Mouse (Mus musculus) megakaryocyte, embryonic 14.5 days (primary cell): ENCODE data around the gene Slc22a4. TPM values are rescaled to one million over a fixed set of nuclear protein-coding genes. Genes with fewer than 3 reads are reported as not detected.
"Not testable (repeated sequence)": the region's sequence is repeated elsewhere in the genome, so short reads cannot be mapped to it uniquely, and the experiment has no call there.

Experiments
- H3K27me3 ChIP-seq: replicated peaks from 2 replicates; pipeline ENCODE3; 2012; ENCODE audit warnings: inconsistent platforms
- H3K36me3 ChIP-seq: replicated peaks from 2 replicates; pipeline ENCODE3; 2012; ENCODE audit warnings: low read length, inconsistent platforms, mixed read lengths
- H3K4me1 ChIP-seq: 2 replicates; pipeline ENCODE4 v1.6.1; 2012; ENCODE audit warnings: inconsistent platforms
- H3K4me3 ChIP-seq: replicated peaks from 2 replicates; pipeline ENCODE3; 2012; ENCODE audit warnings: moderate library complexity, mild to moderate bottlenecking, inconsistent platforms
- H3K9me3 ChIP-seq: 2 replicates; pipeline ENCODE4 v1.6.1; 2012; ENCODE audit warnings: inconsistent platforms
- FLI1 ChIP-seq: IDR thresholded peaks from 2 replicates; pipeline ENCODE4 v1.6.1; 2012; ENCODE audit warnings: low read length, inconsistent platforms, mixed read lengths
- GATA1 ChIP-seq: IDR thresholded peaks from 3 replicates; pipeline ENCODE4 v1.6.1; 2012; ENCODE audit warnings: mixed read lengths, low read length, inconsistent platforms, borderline replicate concordance
- polyA plus RNA-seq: library from polyadenylated mRNA; stranded (reverse); fragments of >175 nt; gene quantifications from 2 replicates; pipeline ENCODE4 v1.2.3, GENCODE M21; 2012; ENCODE audit warnings: low replicate concordance; ENCODE audit not compliant: insufficient read depth

Slc22a4 gene
- polyA plus RNA-seq, 1 experiment: 0.04 TPM

DNA sequence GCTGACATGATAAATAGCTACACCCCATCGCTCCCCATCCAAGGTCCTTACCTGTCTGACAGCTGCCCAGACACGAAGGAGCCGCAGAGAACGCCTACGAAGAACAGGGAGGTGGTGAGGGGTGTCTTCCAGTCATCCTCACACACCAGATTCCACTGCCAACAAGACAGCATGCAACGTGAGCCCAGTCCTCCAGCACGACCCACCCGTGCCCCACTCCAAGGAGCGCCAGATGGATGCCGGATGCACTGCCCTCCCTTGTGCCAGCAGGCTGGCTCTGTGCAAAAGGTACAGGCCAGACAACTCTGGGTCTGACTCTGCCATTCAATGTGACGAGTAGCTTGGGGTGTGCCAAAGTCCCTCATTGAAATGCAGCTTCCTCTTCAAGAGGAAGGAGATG lies 20.2 kb downstream of the Slc22a4 start:
- Histone ChIP-seq H3K4me3 (no peak overlapping the region), H3K36me3 (no peaks in the 10 kb centered on the region), H3K27me3 (peaks cover 48% of the 10 kb centered on the region), H3K4me1 (no peaks in the 10 kb centered on the region), H3K9me3 (no peaks in the 10 kb centered on the region)
- TF ChIP-seq GATA1 (no peak), FLI1 (no peak)

- TF ChIP-seq GATA1: no peak
- TF ChIP-seq FLI1: no peak
- Histone ChIP-seq H3K27me3 (peaks cover 44% of the 10 kb centered on the region), H3K4me3 (no peak overlapping the region), H3K4me1 (peaks cover 4% of the 10 kb centered on the region; the same call in 1 of the 2 replicates), H3K36me3 (no peaks in the 10 kb centered on the region), H3K9me3 (no peaks in the 10 kb centered on the region)
Observed at GRCm38 (mm10) chr11:54006901-54007300, 21.0 kb downstream of the Slc22a4 start.

DNA sequence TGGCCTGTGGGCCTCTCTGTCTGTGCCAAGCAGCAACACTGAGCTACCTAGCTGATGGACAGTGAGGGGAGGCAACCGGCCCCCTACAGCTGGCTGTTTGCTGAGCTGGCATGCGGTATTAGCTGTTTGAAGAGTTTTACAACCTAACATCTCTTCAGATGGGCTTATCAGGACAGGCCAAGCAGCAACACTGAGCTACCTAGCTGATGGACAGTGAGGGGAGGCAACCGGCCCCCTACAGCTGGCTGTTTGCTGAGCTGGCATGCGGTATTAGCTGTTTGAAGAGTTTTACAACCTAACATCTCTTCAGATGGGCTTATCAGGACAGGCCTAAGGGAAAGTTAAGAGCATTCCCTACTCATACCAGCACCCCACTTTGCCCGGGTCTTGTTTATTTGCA lies 21.5 kb downstream of the Slc22a4 start:
- H3K36me3 ChIP-seq: not testable (repeated sequence)

DNA sequence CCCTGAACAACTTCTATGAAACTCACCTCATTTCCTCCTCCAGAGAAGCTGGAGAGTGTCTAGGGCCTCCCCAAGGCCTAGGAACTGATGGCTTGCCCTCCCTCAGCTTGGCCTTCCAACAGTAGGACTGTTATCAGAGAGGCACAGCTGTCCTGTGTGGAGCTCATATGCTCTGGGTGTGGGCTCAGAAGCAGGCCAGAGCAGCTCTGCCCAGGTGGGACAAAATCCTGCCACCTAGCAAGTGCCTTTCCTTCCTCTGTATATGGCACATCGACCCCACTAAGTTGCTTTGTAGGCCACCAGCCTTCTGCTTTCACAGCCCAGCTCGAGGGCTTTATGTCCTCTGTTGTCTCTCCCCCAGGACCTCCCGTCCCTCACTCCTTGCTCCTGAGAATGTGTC lies 23.2 kb downstream of the Slc22a4 start:
- Histone ChIP-seq H3K9me3 (no peaks in the 10 kb centered on the region), H3K4me1 (peaks cover 4% of the 10 kb centered on the region; the same call in 1 of the 2 replicates), H3K4me3 (no peak overlapping the region), H3K27me3 (peaks cover 47% of the 10 kb centered on the region), H3K36me3 (no peaks in the 10 kb centered on the region)
- no peak for TF ChIP-seq FLI1
- no peak for TF ChIP-seq GATA1

More for the DNA sequence above, 21.5 kb downstream of the Slc22a4 start:
- peaks cover 40% of the 10 kb centered on the region for H3K27me3 ChIP-seq
- H3K9me3 ChIP-seq, H3K4me3 ChIP-seq, H3K4me1 ChIP-seq: not testable (repeated sequence)

DNA sequence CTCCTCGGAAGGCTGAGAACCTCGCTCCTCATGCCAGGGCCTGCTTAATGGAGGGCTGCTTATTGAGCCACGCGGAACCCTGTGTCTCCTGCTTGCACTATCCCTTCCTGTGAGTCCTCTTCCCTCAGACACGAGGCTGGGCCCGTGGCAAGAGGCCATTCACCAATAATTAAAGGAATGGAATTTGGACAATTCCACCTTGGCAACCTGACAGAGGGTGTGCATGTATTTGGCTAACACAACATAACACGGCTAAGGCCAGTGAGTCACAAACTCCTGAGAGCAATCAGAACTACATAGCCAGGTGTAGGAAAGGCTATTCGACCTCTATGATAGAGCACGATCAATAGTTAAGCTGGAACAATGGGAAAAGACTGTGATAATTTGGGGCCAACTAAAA lies 23.7 kb downstream of the Slc22a4 start:
- H3K4me1 ChIP-seq: peaks cover 4% of the 10 kb centered on the region; the same call in 1 of the 2 replicates
- H3K27me3 ChIP-seq: peaks cover 47% of the 10 kb centered on the region
- H3K4me3 ChIP-seq: no peak overlapping the region
- TF ChIP-seq GATA1 (no peak), FLI1 (no peak)
- no peaks in the 10 kb centered on the region for H3K9me3 ChIP-seq
- H3K36me3 ChIP-seq: no peaks in the 10 kb centered on the region

- H3K27me3 ChIP-seq: peaks cover 46% of the 10 kb centered on the region
- H3K4me1 ChIP-seq, H3K36me3 ChIP-seq, H3K4me3 ChIP-seq, H3K9me3 ChIP-seq: not testable (repeated sequence)
Observed at GRCm38 (mm10) chr11:54002761-54003717, 24.9 kb downstream of the Slc22a4 start.

GRCm38 (mm10) chr11:54002147-54002760 lies 25.6 kb downstream of the Slc22a4 start:
- Histone ChIP-seq H3K36me3 (no peaks in the 10 kb centered on the region), H3K4me3 (no peak overlapping the region)
- TF ChIP-seq FLI1 (no peak), GATA1 (no peak)

GRCm38 (mm10) chr11:53997661-53998060 lies 30.2 kb downstream of the Slc22a4 start:
- Histone ChIP-seq H3K36me3 (no peaks in the 10 kb centered on the region), H3K27me3 (peaks cover 48% of the 10 kb centered on the region), H3K4me1 (peaks cover 4% of the 10 kb centered on the region; the same call in 1 of the 2 replicates), H3K9me3 (no peaks in the 10 kb centered on the region), H3K4me3 (no peak overlapping the region)
- TF ChIP-seq FLI1 (no peak), GATA1 (no peak)

More at GRCm38 (mm10) chr11:54002147-54002760, 25.6 kb downstream of the Slc22a4 start:
- Histone ChIP-seq H3K9me3 (no peaks in the 10 kb centered on the region), H3K27me3 (peaks cover 48% of the 10 kb centered on the region), H3K4me1 (peaks cover 4% of the 10 kb centered on the region; the same call in 1 of the 2 replicates)

- H3K36me3 ChIP-seq: no peaks in the 10 kb centered on the region
- H3K4me1 ChIP-seq: no peaks in the 10 kb centered on the region
- TF ChIP-seq FLI1 (no peak), GATA1 (no peak)
- no peak overlapping the region for H3K4me3 ChIP-seq
- H3K9me3 ChIP-seq: no peaks in the 10 kb centered on the region
- peaks cover 30% of the 10 kb centered on the region for H3K27me3 ChIP-seq
Observed at GRCm38 (mm10) chr11:53992264-53992663, 35.6 kb downstream of the Slc22a4 start.

- Histone ChIP-seq H3K9me3 (no peaks in the 10 kb centered on the region), H3K27me3 (peaks cover 27% of the 10 kb centered on the region), H3K4me1 (no peaks in the 10 kb centered on the region), H3K36me3 (no peaks in the 10 kb centered on the region), H3K4me3 (no peak overlapping the region)
- TF ChIP-seq GATA1: no peak
- no peak for TF ChIP-seq FLI1
Observed at GRCm38 (mm10) chr11:53989232-53989631, 38.7 kb downstream of the Slc22a4 start.
